ENCODE assay signal across 14 mouse cellular contexts in genomic region chr2:91084179-91084820, GRCm38 (mm10). TPM values are rescaled to one million over a fixed set of nuclear protein-coding genes. Genes with fewer than 3 reads are reported as not detected.
DNase-seq lines count a peak whose midpoint lies in the region; ATAC-seq and TF ChIP-seq lines count a peak whose summit lies in the region.
"Had no signal": no experiment of that assay in that cellular context is flagged by ENCODE, and none has a peak within 500 bp of the region (broad histone marks: within the 10 kb centered on the region; RNA-seq: fewer than 3 reads in every experiment).

No protein-coding gene starts in this region.

- ATAC-seq in forebrain, embryonic 11.5 days (replicated peaks; ENCODE audit: low FRiP score): no peak
- peak; percentile 3; the same call in 1 of the 2 replicates for ATAC-seq in monocyte, adult 5-6 weeks (replicated peaks; ENCODE audit: insufficient number of reproducible peaks, low FRiP score, low TSS enrichment, poor library complexity, severe bottlenecking)

- 85% methylated on average over 15 of the region's 15 CpGs for WGBS in forebrain, embryonic 10.5 days
- 88% methylated on average over 15 of the region's 15 CpGs for WGBS in forebrain, embryonic 11.5 days
- WGBS in liver, adult 2 months: 91% methylated on average over 15 of the region's 15 CpGs
- WGBS in cerebellum, adult 2 months: 68% methylated on average over 15 of the region's 15 CpGs

- H3K36me3 ChIP-seq in forebrain, embryonic 10.5 days (replicated peaks): no peaks in the 10 kb centered on the region
- no peaks in the 10 kb centered on the region for H3K36me3 ChIP-seq in forebrain, embryonic 11.5 days (ENCODE audit: control insufficient read depth, insufficient read depth, low read length)
- no peaks in the 10 kb centered on the region for H3K36me3 ChIP-seq in liver, adult 2 months (ENCODE audit: control insufficient read depth, insufficient read depth, low read length)
- H3K36me3 ChIP-seq: heart, embryonic 13.5 days; neural tube, embryonic 12.5 days had no signal

- no peak overlapping the region for H3K4me2 ChIP-seq in forebrain, embryonic 11.5 days (ENCODE audit: low read depth, low read length, severe bottlenecking)
- H3K4me2 ChIP-seq: heart, embryonic 13.5 days; neural tube, embryonic 12.5 days had no signal

- intact Hi-C loops in gastrocnemius, postnatal 36 days (cut with DNase I): no loop called here

- peaks cover 6% of the 10 kb centered on the region; the same call in 1 of the 2 replicates for H3K27me3 ChIP-seq in forebrain, embryonic 10.5 days (ENCODE audit: poor library complexity, severe bottlenecking)
- H3K27me3 ChIP-seq in forebrain, embryonic 11.5 days (ENCODE audit: control insufficient read depth, insufficient read depth, low read length): no peaks in the 10 kb centered on the region
- no peaks in the 10 kb centered on the region for H3K27me3 ChIP-seq in liver, adult 2 months (ENCODE audit: control insufficient read depth, insufficient read depth, low read length)
- H3K27me3 ChIP-seq in cerebellum, adult 2 months (ENCODE audit: control insufficient read depth, insufficient read depth, low read length): no peaks in the 10 kb centered on the region
- H3K27me3 ChIP-seq: neural tube, embryonic 12.5 days had no signal

- no peaks in the 10 kb centered on the region for H3K9me3 ChIP-seq in forebrain, embryonic 10.5 days
- H3K9me3 ChIP-seq in forebrain, embryonic 11.5 days (ENCODE audit: control insufficient read depth, low read length): no peaks in the 10 kb centered on the region
- H3K9me3 ChIP-seq: heart, embryonic 13.5 days; neural tube, embryonic 12.5 days had no signal

- H3K4me3 ChIP-seq in forebrain, embryonic 10.5 days: no peak overlapping the region
- no peak overlapping the region for H3K4me3 ChIP-seq in forebrain, embryonic 11.5 days (ENCODE audit: low read depth, low read length)
- no peak overlapping the region for H3K4me3 ChIP-seq in liver, adult 2 months (ENCODE audit: insufficient read depth, low read depth, low read length)
- H3K4me3 ChIP-seq in cerebellum, adult 2 months (replicated peaks; ENCODE audit: insufficient read depth, low read depth, low read length): no peak overlapping the region
- H3K4me3 ChIP-seq: heart, embryonic 13.5 days; neural tube, embryonic 12.5 days had no signal

- H3K79me2 ChIP-seq in liver, adult 2 months (ENCODE audit: control insufficient read depth, insufficient read depth, low read length): no peaks in the 10 kb centered on the region

- H3K9ac ChIP-seq in forebrain, embryonic 11.5 days (ENCODE audit: low read length): no peak overlapping the region
- H3K9ac ChIP-seq in liver, adult 2 months (ENCODE audit: low read depth, low read length): no peak overlapping the region; the same call in 1 of the 2 replicates
- H3K9ac ChIP-seq: heart, embryonic 13.5 days; neural tube, embryonic 12.5 days had no signal

- DNase-seq in forebrain, embryonic 10.5 days (ENCODE audit: extremely low spot score, low spot score): no peak
- no peak for DNase-seq in forebrain, embryonic 11.5 days (ENCODE audit: low spot score)
- no peak for DNase-seq in liver, adult 2 months (ENCODE audit: extremely low read depth, low read depth, low spot score)
- DNase-seq in liver: no peak
- DNase-seq in gastrocnemius, postnatal 36 days: peak; percentile 69 to 75
- no peak for DNase-seq in cerebellum, adult 2 months
- DNase-seq in layer of hippocampus, adult 9-10 months (ENCODE audit: low spot score): no peak
- DNase-seq: adrenal gland, postnatal 10 days; cerebellum, postnatal 25 days had no signal

- H3K4me1 ChIP-seq in forebrain, embryonic 10.5 days: peaks cover 21% of the 10 kb centered on the region
- H3K4me1 ChIP-seq in forebrain, embryonic 11.5 days (replicated peaks; ENCODE audit: control insufficient read depth, insufficient read depth, low read length): 0 out of 2 replicates have a peak, but pooled peaks cover 1% of the 10 kb centered on the region
- H3K4me1 ChIP-seq in liver, adult 2 months (ENCODE audit: control insufficient read depth, insufficient read depth, low read length): no peaks in the 10 kb centered on the region
- no peaks in the 10 kb centered on the region for H3K4me1 ChIP-seq in cerebellum, adult 2 months (ENCODE audit: control insufficient read depth, insufficient read depth, low read length)
- H3K4me1 ChIP-seq: neural tube, embryonic 12.5 days had no signal

- TF ChIP-seq POLR2A in liver, adult 2 months (IDR thresholded peaks at IDR 0.05; ENCODE audit: extremely low read depth, insufficient read depth, low read length): no peak
- no peak for TF ChIP-seq POLR2A in cerebellum, adult 2 months (IDR thresholded peaks at IDR 0.05; ENCODE audit: borderline replicate concordance, insufficient read depth, low read length)

- no peak for TF ChIP-seq CTCF in liver, adult 2 months (IDR thresholded peaks at IDR 0.05; ENCODE audit: low read depth, low read length)
- no peak for TF ChIP-seq CTCF in cerebellum, adult 2 months (IDR thresholded peaks at IDR 0.05; ENCODE audit: borderline replicate concordance, insufficient read depth, low read depth, low read length)

- 0 out of 2 replicates have a peak overlapping the region, but pooled peaks have one; percentile 15 for H3K27ac ChIP-seq in forebrain, embryonic 10.5 days
- H3K27ac ChIP-seq in forebrain, embryonic 11.5 days (ENCODE audit: low read depth, low read length): no peak overlapping the region
- H3K27ac ChIP-seq in liver, adult 2 months (replicated peaks; ENCODE audit: insufficient read depth, low read depth, low read length): peak overlapping the region; percentile 84
- H3K27ac ChIP-seq in cerebellum, adult 2 months (ENCODE audit: insufficient read depth, low read length): no peak overlapping the region
- H3K27ac ChIP-seq: neural tube, embryonic 12.5 days had no signal

RNA-seq across cellular contexts. Expression of gene Spi1, which starts 2.1 kb away (rescaled TPM):
- 2.8 and 3.1 TPM in 2 replicates for polyA plus RNA-seq in forebrain, embryonic 10.5 days (2016; fragmentation: Nextera tagmentation; extraction: Ambion mirVana)
- 2.2 and 4.9 TPM in 2 replicates for polyA plus RNA-seq in forebrain, embryonic 11.5 days (2014; fragmentation: Nextera tagmentation; extraction: Ambion mirVana)
- total RNA-seq in liver, adult 2 months (2014; rRNA removed): 3.7 and 4.8 TPM in 2 replicates
- polyA plus RNA-seq in liver, adult 2 months (2012; rRNA removed): 9.5 and 16.5 TPM in 2 replicates
- total RNA-seq in gastrocnemius, postnatal 36 days (2021): 1 to 10 TPM in 1 of 2 experiments, under 1 TPM in 1; 0.91 to 1.1 TPM
- total RNA-seq in monocyte, adult 5-6 weeks (2017): 306 to 616 TPM (median 505 TPM) in 3 replicates
- 3.3 and 4.1 TPM in 2 replicates for polyA plus RNA-seq in cerebellum, adult 2 months (2012; rRNA removed)

RNA-seq across cellular contexts. Expression of gene Slc39a13, which starts 14.1 kb away (rescaled TPM):
- polyA plus RNA-seq in forebrain, embryonic 10.5 days (2016; fragmentation: Nextera tagmentation; extraction: Ambion mirVana): 17.8 and 17.9 TPM in 2 replicates
- polyA plus RNA-seq in forebrain, embryonic 11.5 days (2014; fragmentation: Nextera tagmentation; extraction: Ambion mirVana): 23.3 and 23.6 TPM in 2 replicates
- total RNA-seq in liver, adult 2 months (2014; rRNA removed): 4.3 and 6.8 TPM in 2 replicates
- 13.1 and 17.5 TPM in 2 replicates for polyA plus RNA-seq in liver, adult 2 months (2012; rRNA removed)
- 10 to 100 TPM; 21.1 to 21.7 TPM for total RNA-seq in gastrocnemius, postnatal 36 days (2021)
- total RNA-seq in monocyte, adult 5-6 weeks (2017): 15.6 to 33.3 TPM (median 26.7 TPM) in 3 replicates
- polyA plus RNA-seq in cerebellum, adult 2 months (2012; rRNA removed): 93.3 and 97.7 TPM in 2 replicates

RNA-seq across cellular contexts. Expression of gene Psmc3, which starts 30.5 kb away (rescaled TPM):
- 361 TPM in 2 replicates for polyA plus RNA-seq in forebrain, embryonic 10.5 days (2016; fragmentation: Nextera tagmentation; extraction: Ambion mirVana)
- polyA plus RNA-seq in forebrain, embryonic 11.5 days (2014; fragmentation: Nextera tagmentation; extraction: Ambion mirVana): 354 and 371 TPM in 2 replicates
- total RNA-seq in liver, adult 2 months (2014; rRNA removed): 147 and 190 TPM in 2 replicates
- 69.4 and 71.4 TPM in 2 replicates for polyA plus RNA-seq in liver, adult 2 months (2012; rRNA removed)
- 100 to 1,000 TPM; 223 to 229 TPM for total RNA-seq in gastrocnemius, postnatal 36 days (2021)
- 235 to 255 TPM (median 248 TPM) in 3 replicates for total RNA-seq in monocyte, adult 5-6 weeks (2017)
- polyA plus RNA-seq in cerebellum, adult 2 months (2012; rRNA removed): 194 and 199 TPM in 2 replicates

RNA-seq across cellular contexts. Expression of gene Mybpc3, which starts 33.6 kb away (rescaled TPM):
- polyA plus RNA-seq in forebrain, embryonic 10.5 days (2016; fragmentation: Nextera tagmentation; extraction: Ambion mirVana): not detected in 2 replicates
- not detected in 2 replicates for polyA plus RNA-seq in forebrain, embryonic 11.5 days (2014; fragmentation: Nextera tagmentation; extraction: Ambion mirVana)
- 0.07 TPM in 1 of 2 replicates, not detected in the other for total RNA-seq in liver, adult 2 months (2014; rRNA removed)
- 0.01 and 0.04 TPM in 2 replicates for polyA plus RNA-seq in liver, adult 2 months (2012; rRNA removed)
- total RNA-seq in gastrocnemius, postnatal 36 days (2021): not detected
- 1.4 to 5.2 TPM (median 3.7 TPM) in 3 replicates for total RNA-seq in monocyte, adult 5-6 weeks (2017)
- polyA plus RNA-seq in cerebellum, adult 2 months (2012; rRNA removed): 39.6 and 51.4 TPM in 2 replicates
- polyA plus RNA-seq: intestine, embryonic 14.5 days had no signal

RNA-seq across cellular contexts. Expression of gene Rapsn, which starts 48.9 kb away (rescaled TPM):
- polyA plus RNA-seq in forebrain, embryonic 10.5 days (2016; fragmentation: Nextera tagmentation; extraction: Ambion mirVana): 4.9 and 5.2 TPM in 2 replicates
- 3.1 and 5.0 TPM in 2 replicates for polyA plus RNA-seq in forebrain, embryonic 11.5 days (2014; fragmentation: Nextera tagmentation; extraction: Ambion mirVana)
- 0.07 TPM in 1 of 2 replicates, not detected in the other for total RNA-seq in liver, adult 2 months (2014; rRNA removed)
- 0.09 TPM in 1 of 2 replicates, not detected in the other for polyA plus RNA-seq in liver, adult 2 months (2012; rRNA removed)
- total RNA-seq in gastrocnemius, postnatal 36 days (2021): 10 to 100 TPM; 21.7 to 23.9 TPM
- total RNA-seq in monocyte, adult 5-6 weeks (2017): 4.3 TPM in 1 of 3 replicates, not detected in the others
- 1.0 and 1.5 TPM in 2 replicates for polyA plus RNA-seq in cerebellum, adult 2 months (2012; rRNA removed)
- total RNA-seq: megakaryocyte-erythroid progenitor cell, adult 5-6 weeks had no signal

Comparison
In these comparisons a context has a peak if more than half of its experiments do, and no peak if none do; other contexts are left out.
1. H3K27ac ChIP-seq: peak in forebrain, embryonic 10.5 days (single experiment) and liver, adult 2 months (single experiment); none in forebrain, embryonic 11.5 days (single experiment) and cerebellum, adult 2 months (single experiment).
2. DNase-seq: peak in gastrocnemius, postnatal 36 days (2 of 2); none in forebrain, embryonic 10.5 days (single experiment), forebrain, embryonic 11.5 days (single experiment), liver, adult 2 months (single experiment), liver (single experiment), cerebellum, adult 2 months (0 of 2) and layer of hippocampus, adult 9-10 months (single experiment).